Mouse (Mus musculus): ENCODE measurements at regions not wholly inside any gene's neighbourhood (a gene's known extent, or its start where the extent isn't known, plus 50 kb on each side); places are given as distances from the start of the nearest gene placed in this dataset.

- in situ Hi-C loops (cut with MboI; ENCODE audit: low pct_ligation_motif_present, low pct_unique_long_range_greater_than_20kb, low sequenced_read_pairs) = no loop called here
Measured at GRCm38 (mm10) chr9:79517461-79517860, 201.2 kb downstream of the Col12a1 start.

GRCm38 (mm10) chr9:79518640-79519039, 200.0 kb downstream of the Col12a1 start:
- dilution Hi-C loops (cut with MboI; ENCODE audit: extremely low pct_ligation_motif_present, extremely low pct_unique_long_range_greater_than_20kb, low sequenced_read_pairs) = no loop called here
- in situ Hi-C loops (cut with MboI; ENCODE audit: low pct_ligation_motif_present, low pct_unique_long_range_greater_than_20kb, low sequenced_read_pairs) = no loop called here
- H3K9me3 ChIP-seq (replicated peaks; ENCODE audit: low read length) = no peaks in the 10 kb centered on the region
- TF ChIP-seq SMC3 (IDR thresholded peaks at IDR 0.05; ENCODE audit: low read depth, low read length) = no peak
- H3K27ac ChIP-seq (ENCODE audit: insufficient read depth, low read depth) = no peak overlapping the region
- DNase-seq (ENCODE audit: extremely low read depth) = no peak
- no peak overlapping the region for H3K4me3 ChIP-seq (replicated peaks in 1 of 3; ENCODE audit: low read depth in 2 of 3, low read length in 2 of 3, poor library complexity in 1 of 3)
- no peak overlapping the region for H3K4me2 ChIP-seq (ENCODE audit: insufficient read depth, low read depth, poor library complexity, severe bottlenecking)
- no peaks in the 10 kb centered on the region for H3K27me3 ChIP-seq (replicated peaks)
- no peak overlapping the region for H3K9ac ChIP-seq (ENCODE audit: insufficient read depth, low read depth)
- no peaks in the 10 kb centered on the region for H3K36me3 ChIP-seq (replicated peaks in 1 of 2; ENCODE audit: control insufficient read depth in 1 of 2, insufficient read depth in 1 of 2, low read length in 1 of 2)
- H3K79me2 ChIP-seq (replicated peaks; ENCODE audit: control insufficient read depth, extremely low read depth, insufficient read depth, poor library complexity, severe bottlenecking) = no peaks in the 10 kb centered on the region
- peaks cover 0 to 5% of the 10 kb centered on the region in 2 experiments; a peak in 2 of 4 replicates for H3K4me1 ChIP-seq (ENCODE audit: control insufficient read depth in 1 of 2, insufficient read depth in 2 of 2)

More at GRCm38 (mm10) chr9:79517461-79517860, 201.2 kb downstream of the Col12a1 start:
- Histone ChIP-seq H3K9ac (ENCODE audit: insufficient read depth, low read depth) (no peak overlapping the region), H3K79me2 (replicated peaks; ENCODE audit: control insufficient read depth, extremely low read depth, insufficient read depth, poor library complexity, severe bottlenecking) (no peaks in the 10 kb centered on the region), H3K36me3 (replicated peaks in 1 of 2; ENCODE audit: control insufficient read depth in 1 of 2, insufficient read depth in 1 of 2, low read length in 1 of 2) (no peaks in the 10 kb centered on the region), H3K27ac (ENCODE audit: insufficient read depth, low read depth) (no peak overlapping the region), H3K4me3 (replicated peaks in 1 of 3; ENCODE audit: low read depth in 2 of 3, low read length in 2 of 3, poor library complexity in 1 of 3) (no peak overlapping the region), H3K4me2 (ENCODE audit: insufficient read depth, low read depth, poor library complexity, severe bottlenecking) (no peak overlapping the region), H3K9me3 (replicated peaks; ENCODE audit: low read length) (no peaks in the 10 kb centered on the region), H3K27me3 (replicated peaks) (no peaks in the 10 kb centered on the region), H3K4me1 (ENCODE audit: control insufficient read depth in 1 of 2, insufficient read depth in 2 of 2) (peaks cover 0 to 5% of the 10 kb centered on the region in 2 experiments; a peak in 2 of 4 replicates)
- DNase-seq (ENCODE audit: extremely low read depth) = no peak
- TF ChIP-seq MXI1 (IDR thresholded peaks at IDR 0.05; ENCODE audit: low read depth, low read length) = no peak
- TF ChIP-seq ZKSCAN1 (IDR thresholded peaks at IDR 0.05; ENCODE audit: borderline replicate concordance, low read depth, low read length) = no peak
- no peak for TF ChIP-seq JUN (IDR thresholded peaks at IDR 0.05; ENCODE audit: insufficient read depth, low read depth, low read length)
- TF ChIP-seq MAX (IDR thresholded peaks at IDR 0.05; ENCODE audit: low read length) = no peak
- TF ChIP-seq SMC3 (IDR thresholded peaks at IDR 0.05; ENCODE audit: low read depth, low read length) = no peak
- no peak for TF ChIP-seq ZNF384 (IDR thresholded peaks at IDR 0.05; ENCODE audit: low read depth, low read length)
- no peak for TF ChIP-seq MYC (IDR thresholded peaks at IDR 0.05; ENCODE audit: low read depth, low read length)
- TF ChIP-seq CHD1 (IDR thresholded peaks at IDR 0.05; ENCODE audit: low read depth, low read length) = no peak
- no peak for TF ChIP-seq SIN3A (IDR thresholded peaks at IDR 0.05; ENCODE audit: low read length)
- TF ChIP-seq ZMIZ1 (IDR thresholded peaks at IDR 0.05; ENCODE audit: low read depth, low read length) = no peak
- TF ChIP-seq ZC3H11A (IDR thresholded peaks at IDR 0.05; ENCODE audit: low read depth, low read length) = no peak
- dilution Hi-C loops (cut with MboI; ENCODE audit: extremely low pct_ligation_motif_present, extremely low pct_unique_long_range_greater_than_20kb, low sequenced_read_pairs) = no loop called here

DNA sequence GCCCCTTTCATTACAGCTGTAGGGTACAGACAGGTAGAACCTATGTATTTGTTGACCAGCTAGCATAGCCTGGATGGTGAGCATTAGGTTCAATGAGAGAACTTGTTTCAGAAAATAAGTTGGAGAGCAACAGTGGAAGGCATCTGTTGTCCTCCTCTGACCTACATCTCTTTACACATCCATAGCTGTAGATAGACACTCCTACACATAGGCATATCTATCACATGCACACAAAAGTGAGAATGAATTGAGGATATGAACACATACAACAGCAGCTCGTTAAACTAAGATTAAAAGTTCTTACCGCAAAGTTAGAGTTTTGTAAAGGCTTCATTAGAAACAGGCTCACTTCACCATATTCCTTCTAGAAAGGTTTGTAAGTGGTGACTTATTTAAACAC, 198.1 kb downstream of the Col12a1 start:
- no peak overlapping the region for H3K4me3 ChIP-seq (replicated peaks in 1 of 3; ENCODE audit: low read depth in 2 of 3, low read length in 2 of 3, poor library complexity in 1 of 3)
- no peak overlapping the region for H3K4me2 ChIP-seq (ENCODE audit: insufficient read depth, low read depth, poor library complexity, severe bottlenecking)
- no peaks in the 10 kb centered on the region for H3K9me3 ChIP-seq (replicated peaks; ENCODE audit: low read length)
- H3K27me3 ChIP-seq (replicated peaks) = no peaks in the 10 kb centered on the region
- H3K27ac ChIP-seq (ENCODE audit: insufficient read depth, low read depth) = no peak overlapping the region
- dilution Hi-C loops (cut with MboI; ENCODE audit: extremely low pct_ligation_motif_present, extremely low pct_unique_long_range_greater_than_20kb, low sequenced_read_pairs) (no loop called here), in situ Hi-C loops (cut with MboI; ENCODE audit: low pct_ligation_motif_present, low pct_unique_long_range_greater_than_20kb, low sequenced_read_pairs) (no loop called here)
- no peak for DNase-seq (ENCODE audit: extremely low read depth)
- H3K9ac ChIP-seq (ENCODE audit: insufficient read depth, low read depth) = no peak overlapping the region
- peaks cover 0 to 5% of the 10 kb centered on the region in 2 experiments; a peak in 2 of 4 replicates for H3K4me1 ChIP-seq (ENCODE audit: control insufficient read depth in 1 of 2, insufficient read depth in 2 of 2)
- H3K36me3 ChIP-seq (replicated peaks in 1 of 2; ENCODE audit: control insufficient read depth in 1 of 2, insufficient read depth in 1 of 2, low read length in 1 of 2) = no peaks in the 10 kb centered on the region
- TF ChIP-seq NELFE (IDR thresholded peaks at IDR 0.05; ENCODE audit: low read depth, low read length) (no peak), POLR2AphosphoS2 (IDR thresholded peaks at IDR 0.05; ENCODE audit: low read depth, low read length) (no peak), CHD1 (IDR thresholded peaks at IDR 0.05; ENCODE audit: low read depth, low read length) (no peak), SIN3A (IDR thresholded peaks at IDR 0.05; ENCODE audit: low read length) (no peak), RAD21 (IDR thresholded peaks at IDR 0.05; ENCODE audit: low read depth, low read length) (no peak), USF1 (IDR thresholded peaks at IDR 0.05; ENCODE audit: low read depth, low read length) (no peak), KAT2A (IDR thresholded peaks at IDR 0.05; ENCODE audit: insufficient replicate concordance, low read length) (no peak), ELF1 (IDR thresholded peaks at IDR 0.05; ENCODE audit: low read depth, low read length) (no peak), ZMIZ1 (IDR thresholded peaks at IDR 0.05; ENCODE audit: low read depth, low read length) (no peak), MXI1 (IDR thresholded peaks at IDR 0.05; ENCODE audit: low read depth, low read length) (no peak), ETS1 (conservative IDR thresholded peaks at IDR 0.05; ENCODE audit: low read depth, low read length) (no peak), JUND (conservative IDR thresholded peaks at IDR 0.05; ENCODE audit: low read depth, low read length) (no peak), CHD2 (IDR thresholded peaks at IDR 0.05; ENCODE audit: low read length) (no peak), POLR2A (IDR thresholded peaks at IDR 0.05; ENCODE audit: low read depth, low read length) (no peak), USF2 (conservative IDR thresholded peaks at IDR 0.05; ENCODE audit: low read depth, low read length) (no peak)
- H3K79me2 ChIP-seq (replicated peaks; ENCODE audit: control insufficient read depth, extremely low read depth, insufficient read depth, poor library complexity, severe bottlenecking) = no peaks in the 10 kb centered on the region
